Mouse (Mus musculus): ENCODE data around the gene Setd3. TPM values are rescaled to one million over a fixed set of nuclear protein-coding genes. Genes with fewer than 3 reads are reported as not detected.

Gene Setd3
- polyA plus RNA-seq, 1 experiment from 2014 or later = 93.0 TPM

GRCm38 (mm10) chr12:108143624-108144498, 35.3 kb downstream of the Setd3 start:
- H3K27me3 ChIP-seq (ENCODE audit: control insufficient read depth, insufficient read depth, low read length) = no peaks in the 10 kb centered on the region
- H3K4me3 ChIP-seq (replicated peaks; ENCODE audit: low read length) = no peak overlapping the region
- peaks cover 13% of the 10 kb centered on the region; the same call in 1 of the 2 replicates for H3K36me3 ChIP-seq (ENCODE audit: control insufficient read depth, insufficient read depth, low read length)
- H3K4me1 ChIP-seq (ENCODE audit: control insufficient read depth, insufficient read depth, low read length) = no peaks in the 10 kb centered on the region
- H3K9me3 ChIP-seq (replicated peaks; ENCODE audit: control insufficient read depth, low read length) = no peaks in the 10 kb centered on the region
- H3K27ac ChIP-seq (ENCODE audit: low read length) = no peak overlapping the region
- H3K9ac ChIP-seq (ENCODE audit: low read length) = no peak overlapping the region
- 88% methylated on average over 5 of the region's 5 CpGs for WGBS
- H3K4me2 ChIP-seq (ENCODE audit: low read depth, low read length) = no peak overlapping the region
- no peak for ATAC-seq (ENCODE audit: insufficient read depth, low FRiP score)

- H3K9me3 ChIP-seq (replicated peaks; ENCODE audit: control insufficient read depth, low read length) = no peaks in the 10 kb centered on the region
- ATAC-seq (ENCODE audit: insufficient read depth, low FRiP score) = no peak
- H3K4me1 ChIP-seq (ENCODE audit: control insufficient read depth, insufficient read depth, low read length) = no peaks in the 10 kb centered on the region
- H3K9ac ChIP-seq (ENCODE audit: low read length) = no peak overlapping the region
- H3K27me3 ChIP-seq (ENCODE audit: control insufficient read depth, insufficient read depth, low read length) = no peaks in the 10 kb centered on the region
- 79% methylated on average over 6 of the region's 6 CpGs for WGBS
- no peak overlapping the region for H3K4me2 ChIP-seq (ENCODE audit: low read depth, low read length)
- no peak overlapping the region for H3K27ac ChIP-seq (ENCODE audit: low read length)
- H3K36me3 ChIP-seq (ENCODE audit: control insufficient read depth, insufficient read depth, low read length) = peaks cover 3% of the 10 kb centered on the region
- no peak overlapping the region for H3K4me3 ChIP-seq (replicated peaks; ENCODE audit: low read length)
Measured at GRCm38 (mm10) chr12:108135610-108136208, 43.4 kb downstream of the Setd3 start.

- Histone ChIP-seq H3K4me2 (ENCODE audit: low read depth, low read length) (no peak overlapping the region), H3K36me3 (ENCODE audit: control insufficient read depth, insufficient read depth, low read length) (peaks cover 13% of the 10 kb centered on the region)
- ATAC-seq (ENCODE audit: insufficient read depth, low FRiP score) = no peak
Measured at GRCm38 (mm10) chr12:108133181-108133580, 45.9 kb downstream of the Setd3 start.

GRCm38 (mm10) chr12:108132450-108133070, 46.6 kb downstream of the Setd3 start:
- no peak overlapping the region for H3K9ac ChIP-seq (ENCODE audit: low read length)
- H3K27ac ChIP-seq (ENCODE audit: low read length) = no peak overlapping the region
- no peak overlapping the region for H3K4me3 ChIP-seq (replicated peaks; ENCODE audit: low read length)
- H3K4me2 ChIP-seq (ENCODE audit: low read depth, low read length) = no peak overlapping the region
- WGBS = 90% methylated on average over 8 of the region's 8 CpGs
- no peaks in the 10 kb centered on the region for H3K4me1 ChIP-seq (ENCODE audit: control insufficient read depth, insufficient read depth, low read length)
- H3K36me3 ChIP-seq (ENCODE audit: control insufficient read depth, insufficient read depth, low read length) = peaks cover 14% of the 10 kb centered on the region
- no peaks in the 10 kb centered on the region for H3K27me3 ChIP-seq (ENCODE audit: control insufficient read depth, insufficient read depth, low read length)
- ATAC-seq (ENCODE audit: insufficient read depth, low FRiP score) = no peak
- H3K9me3 ChIP-seq (replicated peaks; ENCODE audit: control insufficient read depth, low read length) = no peaks in the 10 kb centered on the region

More at GRCm38 (mm10) chr12:108133181-108133580, 45.9 kb downstream of the Setd3 start:
- H3K27ac ChIP-seq (ENCODE audit: low read length) = no peak overlapping the region
- no peak overlapping the region for H3K4me3 ChIP-seq (replicated peaks; ENCODE audit: low read length)
- 57% methylated on average over 2 of the region's 2 CpGs for WGBS
- no peaks in the 10 kb centered on the region for H3K9me3 ChIP-seq (replicated peaks; ENCODE audit: control insufficient read depth, low read length)
- H3K4me1 ChIP-seq (ENCODE audit: control insufficient read depth, insufficient read depth, low read length) = no peaks in the 10 kb centered on the region
- no peak overlapping the region for H3K9ac ChIP-seq (ENCODE audit: low read length)
- H3K27me3 ChIP-seq (ENCODE audit: control insufficient read depth, insufficient read depth, low read length) = no peaks in the 10 kb centered on the region

- H3K27me3 ChIP-seq (ENCODE audit: control insufficient read depth, insufficient read depth, low read length) = no peaks in the 10 kb centered on the region
- H3K9me3 ChIP-seq (replicated peaks; ENCODE audit: control insufficient read depth, low read length) = no peaks in the 10 kb centered on the region
- no peak overlapping the region for H3K27ac ChIP-seq (ENCODE audit: low read length)
- H3K9ac ChIP-seq (ENCODE audit: low read length) = no peak overlapping the region
- WGBS = 12% methylated on average over 2 of the region's 2 CpGs
- H3K36me3 ChIP-seq (ENCODE audit: control insufficient read depth, insufficient read depth, low read length) = no peaks in the 10 kb centered on the region
- H3K4me3 ChIP-seq (replicated peaks; ENCODE audit: low read length) = no peak overlapping the region
- peaks cover 8% of the 10 kb centered on the region for H3K4me1 ChIP-seq (ENCODE audit: control insufficient read depth, insufficient read depth, low read length)
- no peak overlapping the region for H3K4me2 ChIP-seq (ENCODE audit: low read depth, low read length)
- ATAC-seq (ENCODE audit: insufficient read depth, low FRiP score) = no peak
Measured at GRCm38 (mm10) chr12:108121288-108121687, 57.8 kb downstream of the Setd3 start.

- H3K4me1 ChIP-seq (ENCODE audit: control insufficient read depth, insufficient read depth, low read length) = peaks cover 8% of the 10 kb centered on the region
- H3K36me3 ChIP-seq (ENCODE audit: control insufficient read depth, insufficient read depth, low read length) = no peaks in the 10 kb centered on the region
- H3K27ac ChIP-seq (ENCODE audit: low read length) = no peak overlapping the region
- H3K9ac ChIP-seq (ENCODE audit: low read length) = no peak overlapping the region
- no peaks in the 10 kb centered on the region for H3K27me3 ChIP-seq (ENCODE audit: control insufficient read depth, insufficient read depth, low read length)
- H3K4me2 ChIP-seq (ENCODE audit: low read depth, low read length) = no peak overlapping the region
- no peak overlapping the region for H3K4me3 ChIP-seq (replicated peaks; ENCODE audit: low read length)
- ATAC-seq (ENCODE audit: insufficient read depth, low FRiP score) = no peak
- H3K9me3 ChIP-seq (replicated peaks; ENCODE audit: control insufficient read depth, low read length) = no peaks in the 10 kb centered on the region
- 56% methylated on average over 6 of the region's 6 CpGs for WGBS
Measured at GRCm38 (mm10) chr12:108120434-108120833, 58.7 kb downstream of the Setd3 start.

- no peak for ATAC-seq (ENCODE audit: insufficient read depth, low FRiP score)
- no peak overlapping the region for H3K4me3 ChIP-seq (replicated peaks; ENCODE audit: low read length)
- peaks cover 8% of the 10 kb centered on the region for H3K4me1 ChIP-seq (ENCODE audit: control insufficient read depth, insufficient read depth, low read length)
Measured at GRCm38 (mm10) chr12:108119930-108120329, 59.2 kb downstream of the Setd3 start.

GRCm38 (mm10) chr12:108118902-108119531, 60.1 kb downstream of the Setd3 start:
- Histone ChIP-seq H3K4me3 (replicated peaks; ENCODE audit: low read length) (no peak overlapping the region), H3K4me2 (ENCODE audit: low read depth, low read length) (no peak overlapping the region), H3K9me3 (replicated peaks; ENCODE audit: control insufficient read depth, low read length) (no peaks in the 10 kb centered on the region), H3K36me3 (ENCODE audit: control insufficient read depth, insufficient read depth, low read length) (no peaks in the 10 kb centered on the region), H3K27me3 (ENCODE audit: control insufficient read depth, insufficient read depth, low read length) (no peaks in the 10 kb centered on the region), H3K9ac (ENCODE audit: low read length) (no peak overlapping the region), H3K4me1 (ENCODE audit: control insufficient read depth, insufficient read depth, low read length) (peaks cover 8% of the 10 kb centered on the region), H3K27ac (ENCODE audit: low read length) (no peak overlapping the region)
- no peak for ATAC-seq (ENCODE audit: insufficient read depth, low FRiP score)
- 57% methylated on average over 19 of the region's 19 CpGs for WGBS

More at GRCm38 (mm10) chr12:108119930-108120329, 59.2 kb downstream of the Setd3 start:
- Histone ChIP-seq H3K36me3 (ENCODE audit: control insufficient read depth, insufficient read depth, low read length) (no peaks in the 10 kb centered on the region), H3K9me3 (replicated peaks; ENCODE audit: control insufficient read depth, low read length) (no peaks in the 10 kb centered on the region), H3K27ac (ENCODE audit: low read length) (no peak overlapping the region), H3K27me3 (ENCODE audit: control insufficient read depth, insufficient read depth, low read length) (no peaks in the 10 kb centered on the region), H3K9ac (ENCODE audit: low read length) (no peak overlapping the region; the same call in 1 of the 2 replicates), H3K4me2 (ENCODE audit: low read depth, low read length) (no peak overlapping the region)
- WGBS = 51% methylated on average over 9 of the region's 9 CpGs
